Mouse (Mus musculus) heart, postnatal 0 days (tissue): ENCODE results near the gene Rraga.

Experiments used
- CTCF ChIP-seq: IDR thresholded peaks from 2 replicates; pipeline ENCODE4 v1.5.1; 2016; ENCODE audit warnings: antibody characterized with exemption, control low read depth, low read depth
- EP300 ChIP-seq: IDR thresholded peaks from 2 replicates; pipeline ENCODE4 v1.6.1; 2016; ENCODE audit warnings: antibody characterized with exemption, low read depth

DNA sequence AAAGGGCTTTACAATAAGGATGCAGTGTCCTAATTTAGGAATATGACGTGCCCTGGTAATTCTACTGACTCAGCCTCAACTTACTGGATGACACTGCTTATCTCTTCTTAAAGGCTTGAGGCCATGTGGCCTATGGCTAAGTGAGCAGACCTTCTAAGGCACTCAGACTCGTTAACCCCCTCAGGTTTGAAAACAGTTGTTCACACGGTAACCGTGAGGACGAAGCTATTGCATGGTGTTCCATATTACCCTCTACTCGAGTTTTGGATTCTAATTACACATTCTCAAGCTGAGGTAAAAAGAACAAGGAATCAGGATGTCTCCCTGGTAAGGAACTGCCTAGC, 557 bp upstream of the Rraga start:
- TF ChIP-seq EP300 (no peak), CTCF (no peak)
